Mouse (Mus musculus) gonadal fat pad, adult 2 months (tissue): ENCODE measurements around the gene Tgfbr3. TPM values are rescaled to one million over a fixed set of nuclear protein-coding genes. Genes with fewer than 3 reads are reported as not detected.

Source experiments
- DNase-seq: peaks from one replicate; pipeline ENCODE4 v3.0.0-alpha.2; 2012; ENCODE audit warnings: low read depth
- polyA plus RNA-seq: library from polyadenylated mRNA; depleted of rRNA; stranded (reverse); fragments of >200 nt; gene quantifications from 2 replicates; pipeline ENCODE4 v1.2.3, GENCODE M21; 2012

Gene Tgfbr3
- polyA plus RNA-seq, 1 experiment: 27.1 TPM

- peak; percentile 90 for DNase-seq
Measured at GRCm38 (mm10) chr5:107211830-107212370, 77.5 kb downstream of the Tgfbr3 start.

- no peak for DNase-seq
Measured at GRCm38 (mm10) chr5:107210040-107210439, 79.4 kb downstream of the Tgfbr3 start.

DNA sequence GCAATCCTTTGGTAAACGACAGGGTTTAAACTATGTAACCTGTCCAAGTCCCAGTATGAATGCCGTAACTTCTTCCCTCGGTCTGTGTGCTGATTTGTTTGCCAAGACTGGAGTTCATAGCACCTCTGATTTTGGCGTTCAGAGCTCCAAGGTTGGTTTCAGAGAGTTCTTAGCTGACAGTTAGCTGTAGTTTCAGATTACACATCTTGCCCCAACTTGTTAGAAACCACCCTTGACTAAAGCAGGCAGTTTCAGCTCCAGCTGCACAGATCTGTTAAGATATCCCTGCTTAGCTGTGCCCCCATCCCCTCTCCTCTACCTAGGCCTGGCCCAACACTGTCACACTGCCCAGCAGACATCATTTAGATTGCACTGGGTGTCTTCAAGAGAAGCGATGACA lies 81.5 kb downstream of the Tgfbr3 start:
- DNase-seq: peak; percentile 89

DNA sequence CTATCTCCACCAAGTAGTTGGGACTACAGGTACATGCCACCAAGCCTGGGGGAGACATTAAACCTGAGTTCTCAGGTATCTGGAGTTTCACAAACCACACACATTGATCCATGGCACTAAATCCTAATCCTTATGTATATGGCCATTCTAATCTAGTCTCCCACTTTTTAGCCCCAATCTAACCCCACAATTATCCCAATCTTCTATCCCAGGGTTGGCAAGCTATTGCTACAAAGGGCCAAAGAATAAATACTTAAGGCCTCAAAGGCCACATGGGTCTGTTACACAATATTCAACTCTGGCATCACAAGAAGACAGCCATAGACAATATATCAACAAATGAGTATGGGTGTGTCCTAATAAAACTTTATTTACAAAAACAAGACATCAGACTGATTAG lies 85.1 kb downstream of the Tgfbr3 start:
- DNase-seq: no peak

DNA sequence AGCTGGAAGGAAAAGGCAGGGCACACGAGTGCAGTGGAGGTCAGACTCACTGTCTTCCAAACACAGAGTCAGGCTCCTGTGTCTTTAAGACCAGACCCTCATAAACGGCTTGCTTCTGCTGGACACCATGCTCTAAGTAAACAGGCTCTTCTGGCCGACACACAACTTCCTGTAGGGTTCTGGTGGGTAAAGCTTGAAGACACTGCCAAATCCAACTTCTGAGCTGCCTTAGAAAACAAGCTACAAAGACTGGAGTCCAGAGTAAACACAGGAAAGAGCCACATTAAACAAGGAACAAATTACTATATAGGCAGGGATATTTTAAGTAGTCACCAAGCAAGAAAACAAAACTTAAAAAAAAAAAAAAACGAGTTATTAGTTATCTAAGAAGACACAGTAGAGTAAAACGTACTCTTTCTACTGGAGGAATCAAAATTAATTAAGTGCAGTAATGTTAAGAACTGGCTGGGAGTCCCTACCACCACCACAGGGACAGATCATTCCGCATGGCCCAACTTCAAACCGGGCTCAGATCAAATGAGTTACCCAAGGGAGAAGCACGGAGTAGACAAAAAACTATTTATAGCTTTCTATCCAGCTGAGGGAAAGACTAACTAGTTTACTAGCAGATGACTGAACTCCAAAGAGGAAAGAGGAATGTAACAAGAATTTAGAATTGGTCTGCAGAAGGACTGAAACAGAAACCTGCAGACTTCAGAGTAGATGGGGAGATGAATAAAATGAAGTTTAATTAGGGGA lies 86.4 kb downstream of the Tgfbr3 start:
- no peak for DNase-seq

- no peak for DNase-seq
Measured at GRCm38 (mm10) chr5:107201509-107202182, 87.8 kb downstream of the Tgfbr3 start.

GRCm38 (mm10) chr5:107200853-107201341 lies 88.5 kb downstream of the Tgfbr3 start:
- no peak for DNase-seq

- DNase-seq: no peak
Measured at GRCm38 (mm10) chr5:107200221-107200635, 89.2 kb downstream of the Tgfbr3 start.

DNA sequence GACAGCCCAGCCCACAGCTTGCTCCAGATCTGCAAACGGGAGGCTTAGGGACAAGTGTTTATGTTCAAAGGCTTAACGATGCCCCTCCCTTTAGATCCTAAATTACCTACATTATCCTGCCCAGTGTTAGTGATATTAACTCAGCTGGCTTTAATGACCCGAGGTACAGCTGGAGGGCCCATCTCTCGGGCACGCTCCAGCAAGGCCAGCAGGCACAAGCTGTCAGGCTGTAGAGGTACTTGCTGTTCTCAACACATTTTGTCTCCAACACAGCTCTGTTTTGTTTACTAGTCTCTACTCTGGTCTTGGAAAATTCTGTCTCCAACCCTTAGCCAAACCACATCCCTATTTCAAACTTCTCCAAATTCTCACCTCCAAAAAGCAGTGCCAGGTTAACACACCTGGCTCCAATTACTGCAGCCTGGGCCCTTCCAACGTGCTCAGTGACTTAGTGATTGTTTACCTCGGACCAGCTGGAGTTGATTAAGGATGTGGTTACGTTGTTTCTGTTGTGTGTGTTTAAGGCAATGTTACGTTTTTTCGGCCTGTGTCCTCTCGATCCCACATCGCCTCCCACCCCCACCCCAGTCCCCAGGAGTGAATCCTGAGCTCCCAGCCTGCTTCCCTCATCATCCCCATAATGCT lies 93.6 kb downstream of the Tgfbr3 start:
- no peak for DNase-seq

- DNase-seq: no peak
Measured at GRCm38 (mm10) chr5:107193160-107193559, 96.3 kb downstream of the Tgfbr3 start.

DNA sequence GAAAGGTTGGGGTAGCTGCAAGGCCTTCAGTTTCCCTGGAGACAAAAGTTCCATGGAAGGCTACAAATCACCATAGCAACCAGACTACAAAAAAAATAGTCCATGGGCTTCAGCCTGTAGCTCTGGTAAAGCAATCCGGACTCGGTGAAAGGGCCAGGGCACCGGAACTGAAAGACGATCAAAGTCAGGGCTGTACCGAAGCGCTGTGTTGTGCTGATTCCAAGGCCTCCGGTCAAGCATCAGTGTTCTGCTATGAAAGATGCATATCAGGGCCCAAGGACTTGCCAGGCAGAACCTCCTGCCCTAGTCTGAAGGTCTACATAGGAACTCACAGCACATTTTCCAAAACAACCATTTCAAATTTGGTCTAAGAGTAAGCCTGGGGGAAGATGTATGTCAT lies 97.1 kb downstream of the Tgfbr3 start:
- no peak for DNase-seq

DNA sequence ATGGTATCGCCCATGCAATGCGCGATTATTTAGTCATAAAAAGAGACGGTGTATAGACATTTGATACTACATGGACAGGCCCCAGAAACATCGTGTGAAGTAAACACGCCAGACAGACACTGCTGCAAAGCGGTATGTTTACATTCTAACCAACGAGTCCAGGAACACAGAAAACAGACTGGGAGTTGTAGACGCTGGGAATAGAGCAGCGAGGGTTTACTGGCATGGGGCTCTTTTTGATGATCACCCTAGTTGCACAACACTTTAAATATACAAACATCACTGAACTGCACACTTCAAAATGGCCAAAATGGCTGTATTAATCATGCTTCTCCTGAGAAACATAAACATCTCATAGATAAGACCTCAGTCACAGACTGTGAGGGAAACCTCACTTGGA lies 100.9 kb downstream of the Tgfbr3 start:
- DNase-seq: no peak

DNA sequence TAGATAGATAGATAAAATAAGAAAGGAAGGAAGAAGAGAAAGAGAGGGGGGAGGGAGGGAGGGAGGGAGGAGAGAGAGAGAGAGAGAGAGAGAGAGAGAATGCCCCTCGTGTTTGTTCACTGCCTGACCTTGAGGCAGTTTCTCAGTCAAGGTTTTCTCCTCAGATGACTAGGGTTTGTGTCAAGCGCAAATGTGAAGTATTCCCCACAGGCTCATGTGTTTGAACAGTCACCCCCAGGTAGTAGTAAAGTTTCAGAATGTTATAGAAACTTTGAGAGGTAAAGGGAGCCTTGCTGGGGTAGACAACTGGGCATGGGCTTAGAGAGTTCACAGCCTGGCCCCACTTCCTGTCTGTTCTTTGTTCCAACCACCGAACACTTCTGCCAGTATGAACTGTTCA lies 103.2 kb downstream of the Tgfbr3 start:
- no peak for DNase-seq

DNA sequence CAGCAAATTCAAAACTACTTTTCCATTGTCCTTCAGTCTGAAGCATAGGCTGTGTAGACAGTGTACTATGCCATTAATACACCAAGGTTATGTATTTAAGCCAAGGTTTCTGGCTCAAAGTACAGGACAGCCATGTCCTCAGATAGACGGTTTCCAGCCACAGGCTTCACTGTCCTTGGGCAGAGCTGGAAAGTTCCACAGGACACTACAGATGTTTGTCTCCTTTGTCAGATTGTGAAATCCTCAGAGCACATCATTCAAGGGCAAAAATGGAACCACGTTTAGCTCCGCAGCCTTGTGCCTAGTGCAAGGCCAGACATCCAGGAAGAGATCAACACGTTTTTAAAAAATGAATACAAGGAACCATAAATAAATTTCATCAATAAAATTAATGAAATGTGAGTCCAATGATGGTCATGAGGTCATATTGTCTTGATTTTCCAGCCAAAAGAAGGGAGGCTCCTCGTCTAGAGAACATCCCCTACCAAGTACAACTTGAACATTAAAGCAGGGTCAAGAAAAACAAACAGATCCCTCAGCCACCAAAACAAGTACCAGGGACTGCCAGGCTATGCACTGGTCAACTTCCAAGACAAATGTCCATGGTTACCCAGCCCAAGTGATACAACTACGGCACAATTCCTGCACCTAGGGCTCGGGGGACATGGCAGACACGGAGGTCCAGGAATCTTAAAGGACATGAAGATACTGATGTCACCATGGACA lies 105.1 kb downstream of the Tgfbr3 start:
- DNase-seq: no peak

DNA sequence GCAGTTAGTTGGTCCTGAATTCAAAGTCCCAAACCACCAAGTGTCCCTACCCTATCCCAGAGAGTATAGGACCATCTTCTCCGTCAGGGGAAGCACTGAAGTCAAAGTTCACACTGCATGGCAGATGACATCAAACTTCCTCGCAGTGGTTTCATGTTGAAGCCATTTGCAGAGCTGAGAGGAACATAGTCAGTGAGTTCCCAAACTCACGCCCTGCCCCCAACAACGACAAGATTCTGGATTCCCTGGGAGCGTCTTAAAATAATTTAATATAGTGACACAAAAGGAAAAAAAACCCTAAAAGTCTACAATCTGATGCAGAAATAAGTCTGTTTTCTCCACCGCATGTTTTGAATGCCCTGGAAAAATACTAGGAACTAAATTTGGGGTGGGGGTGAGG lies 105.9 kb downstream of the Tgfbr3 start:
- no peak for DNase-seq

DNA sequence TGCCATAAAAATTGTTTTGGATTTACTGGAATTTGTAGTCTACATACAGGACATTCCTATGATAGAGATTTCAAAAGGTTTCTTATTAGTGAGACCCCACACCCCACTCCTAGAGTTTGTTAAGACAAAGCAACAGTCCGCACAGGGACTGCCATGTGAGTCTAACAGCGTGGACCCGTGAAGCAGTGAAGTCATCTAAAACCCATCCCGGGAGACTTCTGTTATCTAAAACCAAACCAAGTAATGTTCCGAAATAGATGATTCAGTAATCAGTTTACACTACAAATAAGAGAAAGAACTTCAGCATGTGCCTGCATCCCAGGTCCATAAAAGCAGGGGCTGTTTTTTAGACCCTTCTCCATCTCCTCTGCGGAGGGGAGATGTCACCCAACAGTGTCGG lies 106.7 kb downstream of the Tgfbr3 start:
- DNase-seq: no peak

GRCm38 (mm10) chr5:107181820-107182219 lies 107.6 kb downstream of the Tgfbr3 start:
- DNase-seq: no peak

GRCm38 (mm10) chr5:107179194-107179593 lies 110.2 kb downstream of the Tgfbr3 start:
- DNase-seq: no peak

DNA sequence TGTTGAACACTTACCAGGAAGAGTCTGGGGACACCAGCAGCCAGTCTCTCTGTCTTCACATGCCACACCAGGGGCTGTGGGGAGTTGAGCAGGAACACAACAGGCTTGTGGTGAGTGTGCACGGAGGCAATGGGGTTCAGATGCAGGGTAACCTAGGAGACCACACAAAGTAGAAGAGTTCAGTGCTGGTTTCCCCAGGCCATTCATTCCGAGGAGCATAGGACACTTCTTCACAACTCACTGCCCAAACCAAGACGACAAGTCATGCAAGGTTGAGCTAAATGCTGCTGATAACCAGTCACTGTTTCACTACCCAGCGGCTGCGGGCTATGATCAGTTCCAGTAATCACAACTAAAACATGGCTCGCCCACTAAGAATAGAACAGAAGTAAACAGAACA lies 111.6 kb downstream of the Tgfbr3 start:
- no peak for DNase-seq

DNA sequence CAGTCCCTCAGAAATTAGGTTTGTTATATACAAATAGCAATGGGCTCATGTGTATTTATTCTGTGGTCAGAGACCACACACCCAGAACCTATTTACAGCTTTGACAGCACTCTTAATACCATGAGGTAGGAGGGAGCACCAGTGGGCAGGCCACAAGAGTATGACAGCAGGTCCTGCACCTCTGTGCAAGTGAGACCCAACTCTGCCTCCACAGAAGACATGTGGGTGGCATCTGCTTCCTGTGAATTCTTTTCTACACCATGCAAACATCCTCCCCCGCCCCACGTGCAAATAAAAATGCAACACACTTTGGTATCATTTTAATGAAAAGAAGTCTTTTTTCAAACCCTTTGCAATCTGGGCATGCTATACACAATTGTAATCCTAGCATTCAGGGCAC lies 112.2 kb downstream of the Tgfbr3 start:
- DNase-seq: no peak

DNA sequence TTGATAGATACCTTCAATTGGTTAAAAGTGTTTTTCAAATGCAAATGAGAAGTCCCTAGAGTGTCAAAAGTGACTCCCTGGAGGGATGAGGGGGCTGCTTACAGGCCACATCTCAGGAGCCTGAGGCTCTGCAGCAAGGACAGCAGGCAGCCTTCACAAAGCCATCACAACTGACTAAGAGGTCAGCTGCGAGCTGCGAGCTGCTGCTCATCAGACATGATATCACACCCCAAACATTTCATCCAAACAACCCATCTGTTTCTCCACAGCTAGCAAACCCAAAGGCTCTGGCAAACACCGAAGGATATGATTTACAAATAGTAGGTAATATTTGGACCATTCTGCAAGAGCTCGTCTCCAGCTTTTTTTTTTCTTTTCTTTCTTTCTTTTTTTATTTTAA lies 112.6 kb downstream of the Tgfbr3 start:
- DNase-seq: no peak

- no peak for DNase-seq
Measured at GRCm38 (mm10) chr5:107176196-107176595, 113.2 kb downstream of the Tgfbr3 start.
